Mouse (Mus musculus) bone marrow, adult 2 months (tissue): ENCODE measurements at regions not wholly inside any gene's neighbourhood (a gene's known extent, or its start where the extent isn't known, plus 50 kb on each side); places are given as distances from the start of the nearest gene placed in this dataset.
"Not testable (repeated sequence)": the region's sequence is repeated elsewhere in the genome, so short reads cannot be mapped to it uniquely, and the experiment has no call there.

Experiments
- CTCF ChIP-seq: fragments of 200-500 bp; IDR thresholded peaks from 2 replicates; pipeline ENCODE4 v1.5.1; 2011; ENCODE audit warnings: low read length, control low read depth; ENCODE audit not compliant: control insufficient read depth, insufficient read depth
- POLR2A ChIP-seq: fragments of 200-500 bp; IDR thresholded peaks from 2 replicates; pipeline ENCODE4 v1.6.1; 2011; ENCODE audit warnings: low read depth, mild to moderate bottlenecking, control low read depth, low read length, borderline replicate concordance; ENCODE audit not compliant: control insufficient read depth

GRCm38 (mm10) chr13:81025241-81025760 is 142.1 kb downstream of the Arrdc3 start:
- not testable (repeated sequence) for TF ChIP-seq POLR2A, CTCF
